Mouse (Mus musculus) liver, embryonic 13.5 days (tissue): Measurements from ENCODE around the gene Raver2. TPM values are rescaled to one million over a fixed set of nuclear protein-coding genes. Genes with fewer than 3 reads are reported as not detected.
A peak's percentile ranks its signal among the peaks of the same experiment; 100 is the strongest.
"Not testable (repeated sequence)": the region's sequence is repeated elsewhere in the genome, so short reads cannot be mapped to it uniquely, and the experiment has no call there.

ENCODE experiments used
- ATAC-seq: fragments of 200-750 bp; cut with Nextera tagmentation; 2 replicates; pipeline ENCODE4 v1.8.0; 2017; ENCODE audit warnings: low read depth, mild to moderate bottlenecking, moderate number of reproducible peaks, moderate library complexity
- DNase-seq: peaks from one replicate; pipeline ENCODE4 v3.0.0; 2022
- H3K27ac ChIP-seq: fragments of 300-500 bp; sonication (generic); 2 replicates; pipeline ENCODE4 v1.5.1; 2015; ENCODE audit warnings: moderate library complexity, mild to moderate bottlenecking, inconsistent platforms
- H3K27me3 ChIP-seq: fragments of 300-500 bp; sonication (generic); 2 replicates; pipeline ENCODE4 v1.6.1; 2015; ENCODE audit warnings: mild to moderate bottlenecking, inconsistent platforms
- H3K36me3 ChIP-seq: fragments of 300-500 bp; sonication (generic); 2 replicates; pipeline ENCODE4 v1.6.1; 2015; ENCODE audit warnings: mild to moderate bottlenecking, inconsistent platforms
- H3K4me1 ChIP-seq: fragments of 300-500 bp; sonication (generic); replicated peaks from 2 replicates; pipeline ENCODE4 v1.6.1; 2015; ENCODE audit warnings: inconsistent platforms
- H3K4me2 ChIP-seq: fragments of 300-500 bp; sonication (generic); 2 replicates; pipeline ENCODE4 v1.6.1; 2015; ENCODE audit warnings: inconsistent platforms, mild to moderate bottlenecking, moderate library complexity
- H3K4me3 ChIP-seq: fragments of 300-500 bp; sonication (generic); replicated peaks from 2 replicates; pipeline ENCODE4 v1.5.1; 2015; ENCODE audit warnings: mild to moderate bottlenecking, inconsistent platforms
- H3K9ac ChIP-seq: fragments of 300-500 bp; sonication (generic); 2 replicates; pipeline ENCODE4 v1.6.1; 2015; ENCODE audit warnings: mild to moderate bottlenecking, inconsistent platforms
- H3K9me3 ChIP-seq: fragments of 300-500 bp; sonication (generic); replicated peaks from 2 replicates; pipeline ENCODE4 v1.6.1; 2016; ENCODE audit warnings: inconsistent platforms
- WGBS: fragments of 180-500 bp; shearing (Covaris S2); methylation state at CpG from one replicate; pipeline ENCODE4 v1.1.7; 2015; ENCODE audit not compliant: insufficient replicate concordance; 5-methylcytosine and 5-hydroxymethylcytosine counted together
- polyA plus RNA-seq: library from polyadenylated mRNA; unstranded; fragments of >200 nt; fragmentation: Nextera tagmentation; extraction: Ambion mirVana; gene quantifications from 2 replicates; pipeline ENCODE4 v1.2.1, GENCODE M21; 2015

Raver2 gene
- polyA plus RNA-seq, 1 experiment from 2014 or later: 0.44 TPM

DNA sequence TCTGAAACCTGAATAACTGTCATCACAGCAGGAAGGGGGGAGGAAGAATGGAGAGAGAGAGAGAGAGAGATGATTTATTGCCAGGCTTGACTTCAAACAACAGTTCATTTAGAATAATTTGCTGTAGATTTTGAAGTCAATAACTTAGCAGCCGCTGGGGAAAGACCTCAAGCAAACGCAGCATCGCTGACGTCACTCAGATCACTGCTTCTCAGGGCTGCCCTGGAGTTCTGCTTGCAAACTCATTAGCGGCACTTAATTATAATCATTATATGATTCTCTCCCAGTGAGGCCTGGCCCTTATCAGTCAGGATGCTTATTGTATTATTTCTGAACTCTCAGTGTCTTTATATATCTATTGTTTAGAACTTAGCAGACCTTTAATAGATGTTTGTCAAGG, 2.4 kb upstream of the Raver2 start:
- ATAC-seq (no peak), DNase-seq (no peak)
- 52% methylated on average over 5 of the region's 5 CpGs for WGBS
- Histone ChIP-seq H3K36me3 (no peaks in the 10 kb centered on the region), H3K9ac (no peak overlapping the region), H3K27me3 (peaks cover 46% of the 10 kb centered on the region), H3K9me3 (no peaks in the 10 kb centered on the region), H3K4me3 (no peak overlapping the region), H3K27ac (no peak overlapping the region), H3K4me1 (0 out of 2 replicates have a peak, but pooled peaks cover 3% of the 10 kb centered on the region), H3K4me2 (no peak overlapping the region)

DNA sequence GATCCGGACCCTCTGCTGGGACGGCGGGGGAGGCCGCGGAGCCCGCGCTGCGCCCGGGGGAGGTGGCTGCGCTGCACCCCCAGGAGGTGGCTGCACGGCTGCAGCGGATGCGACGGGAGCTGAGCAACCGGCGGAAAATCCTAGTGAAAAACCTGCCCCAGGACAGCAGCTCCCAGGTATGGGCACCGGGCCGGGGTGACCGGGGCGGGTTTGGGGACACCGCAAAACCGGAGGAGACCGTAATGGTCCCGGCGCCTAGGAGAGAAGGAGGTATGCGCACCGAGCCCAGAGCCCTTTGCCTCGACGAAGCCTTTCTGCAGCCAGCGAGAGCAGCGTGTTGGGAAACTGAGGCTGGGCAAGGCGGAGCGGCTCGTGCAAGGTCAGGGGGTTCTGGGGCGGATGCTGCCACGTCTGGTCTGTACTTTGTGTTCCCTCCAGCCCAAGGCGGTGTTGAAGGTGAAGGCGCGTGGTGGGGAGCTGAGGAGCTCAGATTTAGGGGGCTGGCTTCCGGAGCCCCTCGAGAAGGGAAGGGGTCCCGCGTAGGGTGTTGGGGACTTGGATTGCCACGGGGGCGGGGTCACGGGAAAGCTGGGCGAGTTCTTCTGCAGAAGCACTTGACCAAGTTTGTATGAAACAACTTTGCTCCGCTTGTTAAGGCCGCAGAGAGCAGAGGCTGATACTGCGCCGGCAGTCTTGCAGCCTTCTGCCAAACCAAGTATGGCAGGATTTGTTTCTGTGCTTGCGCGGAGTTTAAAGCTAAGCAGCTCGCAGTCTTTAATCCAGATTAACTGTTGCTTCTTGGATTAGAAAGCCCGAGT, 580 bp downstream of the Raver2 start:
- Histone ChIP-seq H3K27me3 (peaks cover 54% of the 10 kb centered on the region), H3K27ac (no peak overlapping the region), H3K36me3 (no peaks in the 10 kb centered on the region), H3K4me3 (peak overlapping the region; percentile 65), H3K9me3 (no peaks in the 10 kb centered on the region), H3K4me2 (peak overlapping the region; percentile 79), H3K9ac (peak overlapping the region; percentile 45), H3K4me1 (0 out of 2 replicates have a peak, but pooled peaks cover 3% of the 10 kb centered on the region)
- DNase-seq (no peak), ATAC-seq (no peak)
- 1% methylated on average over 55 of the region's 55 CpGs for WGBS

DNA sequence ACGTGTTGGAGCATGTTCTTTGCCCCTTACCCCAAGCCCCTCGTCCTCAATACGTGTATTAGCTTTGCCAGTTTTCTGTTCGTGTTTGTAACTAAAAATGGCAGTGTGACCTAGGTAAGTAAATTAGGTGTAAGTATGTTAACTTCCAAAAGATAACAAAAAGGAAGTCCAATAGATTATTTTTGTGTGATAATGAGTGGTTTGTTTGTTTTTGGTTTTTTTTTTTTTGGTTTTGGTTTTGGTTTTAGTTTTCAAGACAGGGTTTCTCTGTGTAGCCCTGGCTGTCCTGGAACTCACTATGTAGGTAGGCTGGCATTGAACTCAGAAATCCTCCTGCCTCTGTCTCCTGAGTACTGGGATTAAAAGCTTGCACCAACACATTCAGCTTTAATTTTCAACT, 2.8 kb downstream of the Raver2 start:
- Histone ChIP-seq H3K4me3 (no peak overlapping the region), H3K4me1 (0 out of 2 replicates have a peak, but pooled peaks cover 3% of the 10 kb centered on the region), H3K9ac (no peak overlapping the region), H3K4me2 (no peak overlapping the region), H3K27me3 (peaks cover 45% of the 10 kb centered on the region), H3K9me3 (no peaks in the 10 kb centered on the region), H3K36me3 (no peaks in the 10 kb centered on the region), H3K27ac (no peak overlapping the region)
- DNase-seq (no peak), ATAC-seq (no peak)
- 54% methylated on average over 4 of the region's 4 CpGs for WGBS

DNA sequence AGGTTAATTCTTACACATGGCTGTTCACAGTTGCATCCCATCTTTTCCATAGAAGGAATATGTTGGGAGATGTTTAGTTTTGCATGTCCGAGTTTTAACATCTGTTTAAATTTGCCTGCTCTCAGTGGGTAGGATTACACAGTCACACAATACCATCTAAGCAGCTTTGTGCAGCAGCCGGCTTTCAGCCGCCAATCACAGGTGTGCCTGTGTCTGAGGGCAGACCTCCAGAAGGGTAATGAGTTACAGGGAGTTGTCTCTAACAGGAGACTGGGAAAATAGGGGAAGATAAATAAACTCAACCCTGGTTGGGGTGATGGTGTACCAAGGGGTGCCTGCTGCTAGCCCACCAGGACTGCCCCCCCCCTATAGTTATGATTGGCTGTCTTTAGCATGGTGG, 7.6 kb downstream of the Raver2 start:
- no peak overlapping the region for H3K9ac ChIP-seq
- H3K4me1 ChIP-seq: peaks cover 10% of the 10 kb centered on the region
- no peak for DNase-seq

DNA sequence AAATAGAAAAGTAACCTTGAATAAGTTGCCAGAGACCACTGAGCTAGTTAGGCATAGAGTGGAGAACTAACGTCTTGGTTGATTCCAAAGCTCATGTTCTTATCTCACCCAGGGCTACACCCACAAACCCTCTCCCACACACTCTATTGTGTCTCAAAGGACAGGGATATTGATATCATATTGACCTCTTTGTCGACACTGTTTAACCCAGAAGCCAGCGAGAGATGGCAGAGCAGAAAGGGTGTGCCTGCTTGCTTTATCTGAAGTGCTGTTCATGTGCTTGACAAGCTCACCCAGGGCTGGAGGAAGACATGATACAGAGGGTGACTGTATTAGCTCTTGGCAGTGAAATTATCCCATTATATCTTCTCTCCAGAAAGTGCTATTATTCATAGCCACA, 11.2 kb downstream of the Raver2 start:
- Histone ChIP-seq H3K9ac (no peak overlapping the region), H3K27ac (no peak overlapping the region), H3K4me2 (no peak overlapping the region), H3K36me3 (no peaks in the 10 kb centered on the region), H3K27me3 (no peaks in the 10 kb centered on the region), H3K9me3 (no peaks in the 10 kb centered on the region), H3K4me1 (peaks cover 10% of the 10 kb centered on the region), H3K4me3 (no peak overlapping the region)
- DNase-seq (peak; percentile 6), ATAC-seq (peak; percentile 73)
- WGBS: 4% methylated on average over 3 of the region's 3 CpGs

More for the DNA sequence above, 7.6 kb downstream of the Raver2 start:
- no peaks in the 10 kb centered on the region for H3K9me3 ChIP-seq
- ATAC-seq: no peak
- no peak overlapping the region for H3K27ac ChIP-seq
- WGBS: 60% methylated on average over 3 of the region's 3 CpGs
- peaks cover 8% of the 10 kb centered on the region; the same call in 1 of the 2 replicates for H3K27me3 ChIP-seq
- H3K36me3 ChIP-seq: no peaks in the 10 kb centered on the region
- no peak overlapping the region for H3K4me3 ChIP-seq
- no peak overlapping the region for H3K4me2 ChIP-seq

DNA sequence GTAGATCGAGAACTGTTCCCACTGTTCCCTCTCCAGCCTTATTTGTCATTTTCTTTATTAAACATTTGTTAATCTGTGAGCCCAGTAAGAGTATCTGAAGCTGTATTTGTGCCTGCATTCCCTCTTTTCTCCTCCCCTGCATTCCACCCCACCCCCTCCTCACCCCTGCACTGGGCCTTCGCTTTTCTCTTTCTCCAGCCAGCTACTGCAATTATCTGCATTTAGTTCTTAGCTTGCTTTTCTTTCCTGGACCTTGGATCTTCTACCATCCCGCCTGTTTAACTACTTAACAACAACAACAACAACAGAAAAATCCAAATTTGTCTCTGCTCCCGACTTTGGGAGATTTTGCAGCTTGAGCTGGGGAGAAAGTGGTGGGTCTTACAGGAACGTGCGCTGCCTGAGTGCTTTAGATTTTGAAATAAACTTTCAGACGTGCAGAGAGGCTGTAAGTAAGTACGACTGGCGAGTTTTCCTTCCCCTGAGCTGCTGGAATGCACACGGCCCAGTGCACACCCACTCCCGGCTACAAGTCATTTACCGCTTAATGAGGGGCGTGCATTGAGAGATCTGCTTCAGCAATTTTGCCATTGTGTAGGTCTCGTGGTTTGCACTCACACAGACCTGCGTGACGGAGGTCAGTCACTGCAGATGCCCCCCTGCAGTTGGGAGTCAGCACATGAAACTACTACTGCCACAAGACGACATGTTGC, 13.5 kb downstream of the Raver2 start:
- no peak overlapping the region for H3K4me2 ChIP-seq
- no peaks in the 10 kb centered on the region for H3K36me3 ChIP-seq
- no peak overlapping the region for H3K9ac ChIP-seq
- DNase-seq (no peak), ATAC-seq (no peak)
- no peak overlapping the region for H3K4me3 ChIP-seq
- no peaks in the 10 kb centered on the region for H3K27me3 ChIP-seq
- H3K9me3 ChIP-seq: no peaks in the 10 kb centered on the region
- H3K4me1 ChIP-seq: peaks cover 10% of the 10 kb centered on the region
- no peak overlapping the region for H3K27ac ChIP-seq
- WGBS: 58% methylated on average over 17 of the region's 17 CpGs

DNA sequence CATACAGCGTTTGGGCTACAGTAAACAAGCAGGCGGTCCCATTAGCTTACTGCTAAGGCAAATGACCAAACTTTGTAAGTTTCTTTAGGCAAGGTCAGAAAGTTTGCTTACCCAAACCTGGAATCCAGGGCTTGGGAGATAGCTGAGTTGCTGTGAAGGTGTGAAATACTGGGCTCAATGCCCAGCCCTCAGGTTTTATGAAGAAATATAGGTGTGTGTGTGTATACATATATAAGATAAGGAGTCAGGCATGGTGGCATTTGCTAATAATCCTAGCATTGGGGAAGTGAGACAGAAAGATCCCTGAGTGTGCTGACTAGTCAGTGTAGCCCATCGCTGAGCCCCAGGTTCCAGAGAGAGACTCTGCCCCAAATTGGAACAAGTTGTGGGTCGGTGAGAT, 16.1 kb downstream of the Raver2 start:
- 69% methylated on average over 4 of the region's 4 CpGs for WGBS
- H3K36me3 ChIP-seq: no peaks in the 10 kb centered on the region
- H3K4me1 ChIP-seq: peaks cover 10% of the 10 kb centered on the region
- H3K4me2 ChIP-seq: no peak overlapping the region
- no peak overlapping the region for H3K4me3 ChIP-seq
- H3K9ac ChIP-seq: no peak overlapping the region
- ATAC-seq (no peak), DNase-seq (no peak)
- no peak overlapping the region for H3K27ac ChIP-seq
- no peaks in the 10 kb centered on the region for H3K27me3 ChIP-seq
- no peaks in the 10 kb centered on the region for H3K9me3 ChIP-seq

DNA sequence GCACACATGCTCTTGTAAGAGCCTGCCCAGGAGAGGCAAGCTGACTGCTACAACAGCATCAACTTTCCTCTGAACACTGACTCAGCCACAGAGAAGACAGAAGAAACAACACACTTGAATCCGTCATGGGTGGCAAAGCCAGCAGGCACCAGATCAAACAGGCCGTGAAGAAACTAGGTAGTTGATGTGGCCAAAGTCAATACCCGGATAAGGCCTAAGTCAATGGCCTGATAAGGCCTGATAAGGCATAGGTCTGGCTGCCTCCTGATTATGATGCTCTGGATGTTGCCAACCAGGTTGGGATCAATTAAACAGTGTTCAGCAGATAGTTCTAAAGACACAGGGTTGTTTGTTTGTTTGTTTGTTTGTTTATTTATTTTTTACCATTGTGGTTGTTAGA, 17.3 kb downstream of the Raver2 start:
- no peaks in the 10 kb centered on the region for H3K36me3 ChIP-seq
- no peaks in the 10 kb centered on the region for H3K4me1 ChIP-seq
- no peaks in the 10 kb centered on the region for H3K9me3 ChIP-seq
- no peak for DNase-seq
- no peak overlapping the region for H3K4me2 ChIP-seq
- H3K4me3 ChIP-seq: no peak overlapping the region
- 49% methylated on average over 3 of the region's 3 CpGs for WGBS
- H3K27ac ChIP-seq: no peak overlapping the region
- ATAC-seq: no peak
- no peaks in the 10 kb centered on the region for H3K27me3 ChIP-seq
- no peak overlapping the region for H3K9ac ChIP-seq

DNA sequence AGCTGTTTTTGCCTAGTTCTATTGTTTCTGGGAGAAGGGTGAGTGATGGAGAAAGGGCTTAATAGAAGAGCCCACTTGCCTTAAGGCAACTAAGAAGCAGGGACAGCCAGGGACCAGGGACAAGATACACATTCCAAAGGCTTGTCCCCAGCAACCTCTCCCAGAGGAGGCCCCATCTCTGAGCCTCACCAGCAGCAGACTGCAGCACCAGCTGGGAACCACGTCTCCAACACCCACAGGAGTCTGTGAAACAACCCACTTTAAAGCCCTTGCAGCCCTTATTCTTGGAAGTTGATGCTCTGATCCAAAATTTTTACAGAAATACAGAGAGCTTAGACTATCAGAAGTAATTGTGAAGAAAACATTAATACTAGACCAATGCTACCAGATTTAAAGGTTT, 18.9 kb downstream of the Raver2 start:
- ATAC-seq: no peak
- H3K27ac ChIP-seq: no peak overlapping the region
- H3K27me3 ChIP-seq: no peaks in the 10 kb centered on the region
- WGBS: 44% methylated on average over 1 of the region's 1 CpGs
- DNase-seq: no peak
- H3K4me1 ChIP-seq: no peaks in the 10 kb centered on the region
- H3K9me3 ChIP-seq: no peaks in the 10 kb centered on the region
- no peak overlapping the region for H3K4me3 ChIP-seq
- no peaks in the 10 kb centered on the region for H3K36me3 ChIP-seq
- H3K4me2 ChIP-seq: no peak overlapping the region
- no peak overlapping the region for H3K9ac ChIP-seq

DNA sequence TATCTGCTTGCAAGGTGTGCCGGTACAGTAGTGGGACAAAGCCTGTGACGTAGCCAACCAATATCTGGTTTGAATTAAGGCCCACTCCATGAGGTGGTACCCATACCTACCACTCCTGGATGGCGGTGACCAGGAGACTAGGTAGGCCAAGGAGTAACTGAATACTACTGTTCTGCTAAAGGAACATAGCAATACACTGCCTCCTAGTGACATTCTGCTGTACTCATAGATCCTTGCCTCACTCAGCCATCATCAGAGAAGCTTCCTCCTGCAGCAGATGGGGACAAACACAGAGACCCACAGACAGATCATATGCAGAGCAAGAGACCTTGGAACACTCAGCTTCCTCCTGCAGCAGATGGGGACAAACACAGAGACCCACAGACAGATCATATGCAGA, 21.8 kb downstream of the Raver2 start:
- not testable (repeated sequence) for H3K27me3 ChIP-seq, H3K9me3 ChIP-seq, H3K27ac ChIP-seq, H3K9ac ChIP-seq, H3K36me3 ChIP-seq, DNase-seq, ATAC-seq, H3K4me3 ChIP-seq, H3K4me2 ChIP-seq, H3K4me1 ChIP-seq
- WGBS: 77% methylated on average over 3 of the region's 3 CpGs

DNA sequence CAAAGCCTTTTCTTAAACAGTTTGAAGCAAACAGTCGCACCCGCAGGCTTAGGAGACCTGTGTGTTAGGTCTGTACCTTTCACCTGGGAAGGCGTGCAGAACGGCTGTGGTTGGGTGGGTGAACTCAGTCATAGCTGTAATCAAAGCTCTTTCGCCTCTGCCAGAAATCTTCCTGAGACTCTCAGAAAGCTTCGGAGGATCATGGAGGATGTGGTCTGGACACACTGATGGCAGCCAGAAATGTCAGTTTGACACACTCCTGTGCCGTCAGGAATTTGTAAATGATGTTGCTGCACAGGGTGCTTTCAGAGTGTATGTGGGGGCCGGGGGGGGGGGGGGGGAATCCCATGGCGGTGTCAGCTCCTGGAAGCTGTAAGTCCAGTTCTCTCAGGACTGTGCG, 24.5 kb downstream of the Raver2 start:
- H3K4me1 ChIP-seq: no peaks in the 10 kb centered on the region
- H3K27me3 ChIP-seq: no peaks in the 10 kb centered on the region
- H3K9ac ChIP-seq: no peak overlapping the region
- no peaks in the 10 kb centered on the region for H3K9me3 ChIP-seq
- DNase-seq (no peak), ATAC-seq (no peak)
- WGBS: 63% methylated on average over 10 of the region's 10 CpGs
- H3K36me3 ChIP-seq: no peaks in the 10 kb centered on the region
- no peak overlapping the region for H3K27ac ChIP-seq
- no peak overlapping the region for H3K4me3 ChIP-seq
- H3K4me2 ChIP-seq: no peak overlapping the region
